Mouse (Mus musculus) liver, embryonic 13.5 days (tissue): ENCODE results near the gene Antxr1. TPM values are rescaled to one million over a fixed set of nuclear protein-coding genes. Genes with fewer than 3 reads are reported as not detected.

Source experiments
- ATAC-seq: fragments of 200-750 bp; cut with Nextera tagmentation; 2 replicates; pipeline ENCODE4 v1.8.0; 2017; ENCODE audit warnings: low read depth, mild to moderate bottlenecking, moderate number of reproducible peaks, moderate library complexity
- DNase-seq: peaks from one replicate; pipeline ENCODE4 v3.0.0; 2022
- H3K27ac ChIP-seq: fragments of 300-500 bp; sonication (generic); 2 replicates; pipeline ENCODE4 v1.5.1; 2015; ENCODE audit warnings: moderate library complexity, mild to moderate bottlenecking, inconsistent platforms
- H3K27me3 ChIP-seq: fragments of 300-500 bp; sonication (generic); 2 replicates; pipeline ENCODE4 v1.6.1; 2015; ENCODE audit warnings: mild to moderate bottlenecking, inconsistent platforms
- H3K36me3 ChIP-seq: fragments of 300-500 bp; sonication (generic); 2 replicates; pipeline ENCODE4 v1.6.1; 2015; ENCODE audit warnings: mild to moderate bottlenecking, inconsistent platforms
- H3K4me1 ChIP-seq: fragments of 300-500 bp; sonication (generic); replicated peaks from 2 replicates; pipeline ENCODE4 v1.6.1; 2015; ENCODE audit warnings: inconsistent platforms
- H3K4me2 ChIP-seq: fragments of 300-500 bp; sonication (generic); 2 replicates; pipeline ENCODE4 v1.6.1; 2015; ENCODE audit warnings: inconsistent platforms, mild to moderate bottlenecking, moderate library complexity
- H3K4me3 ChIP-seq: fragments of 300-500 bp; sonication (generic); replicated peaks from 2 replicates; pipeline ENCODE4 v1.5.1; 2015; ENCODE audit warnings: mild to moderate bottlenecking, inconsistent platforms
- H3K9ac ChIP-seq: fragments of 300-500 bp; sonication (generic); 2 replicates; pipeline ENCODE4 v1.6.1; 2015; ENCODE audit warnings: mild to moderate bottlenecking, inconsistent platforms
- H3K9me3 ChIP-seq: fragments of 300-500 bp; sonication (generic); replicated peaks from 2 replicates; pipeline ENCODE4 v1.6.1; 2016; ENCODE audit warnings: inconsistent platforms
- WGBS: fragments of 180-500 bp; shearing (Covaris S2); methylation state at CpG from one replicate; pipeline ENCODE4 v1.1.7; 2015; ENCODE audit not compliant: insufficient replicate concordance; 5-methylcytosine and 5-hydroxymethylcytosine counted together
- polyA plus RNA-seq: library from polyadenylated mRNA; unstranded; fragments of >200 nt; fragmentation: Nextera tagmentation; extraction: Ambion mirVana; gene quantifications from 2 replicates; pipeline ENCODE4 v1.2.1, GENCODE M21; 2015

Antxr1 gene
- polyA plus RNA-seq, 1 experiment from 2014 or later, result 0.51 TPM

- WGBS, result 68% methylated on average over 6 of the region's 6 CpGs
- DNase-seq (no peak), ATAC-seq (no peak)
- no peaks in the 10 kb centered on the region for H3K36me3 ChIP-seq
- no peaks in the 10 kb centered on the region for H3K9me3 ChIP-seq
- H3K4me1 ChIP-seq, result no peaks in the 10 kb centered on the region
- H3K27ac ChIP-seq, result no peak overlapping the region
- H3K4me2 ChIP-seq, result no peak overlapping the region
- H3K27me3 ChIP-seq, result no peaks in the 10 kb centered on the region
- H3K4me3 ChIP-seq, result no peak overlapping the region
- H3K9ac ChIP-seq, result no peak overlapping the region
Observed at GRCm38 (mm10) chr6:87287251-87287650, 48.4 kb downstream of the Antxr1 start.

GRCm38 (mm10) chr6:87285365-87285749 lies 50.3 kb downstream of the Antxr1 start:
- H3K27ac ChIP-seq, result no peak overlapping the region
- no peaks in the 10 kb centered on the region for H3K4me1 ChIP-seq
- no peak overlapping the region for H3K4me2 ChIP-seq
- ATAC-seq (no peak), DNase-seq (no peak)
- H3K9me3 ChIP-seq, result no peaks in the 10 kb centered on the region
- WGBS, result 71% methylated on average over 7 of the region's 7 CpGs
- no peaks in the 10 kb centered on the region for H3K27me3 ChIP-seq
- H3K36me3 ChIP-seq, result no peaks in the 10 kb centered on the region
- H3K9ac ChIP-seq, result no peak overlapping the region
- no peak overlapping the region for H3K4me3 ChIP-seq

GRCm38 (mm10) chr6:87284716-87285364 lies 50.8 kb downstream of the Antxr1 start:
- ATAC-seq, result no peak
- H3K4me1 ChIP-seq, result no peaks in the 10 kb centered on the region

GRCm38 (mm10) chr6:87282346-87282781 lies 53.3 kb downstream of the Antxr1 start:
- ATAC-seq (no peak), DNase-seq (no peak)
- no peak overlapping the region for H3K4me2 ChIP-seq
- H3K27ac ChIP-seq, result no peak overlapping the region
- H3K9me3 ChIP-seq, result no peaks in the 10 kb centered on the region
- WGBS, result 51% methylated on average over 8 of the region's 8 CpGs
- peaks cover 6% of the 10 kb centered on the region for H3K4me1 ChIP-seq
- H3K36me3 ChIP-seq, result no peaks in the 10 kb centered on the region
- H3K27me3 ChIP-seq, result no peaks in the 10 kb centered on the region
- no peak overlapping the region for H3K4me3 ChIP-seq
- no peak overlapping the region for H3K9ac ChIP-seq

More at GRCm38 (mm10) chr6:87284716-87285364, 50.8 kb downstream of the Antxr1 start:
- no peak overlapping the region for H3K4me3 ChIP-seq
- 64% methylated on average over 11 of the region's 11 CpGs for WGBS
- DNase-seq, result no peak
- H3K4me2 ChIP-seq, result no peak overlapping the region
- no peaks in the 10 kb centered on the region for H3K9me3 ChIP-seq
- no peak overlapping the region for H3K27ac ChIP-seq
- no peaks in the 10 kb centered on the region for H3K27me3 ChIP-seq
- no peaks in the 10 kb centered on the region for H3K36me3 ChIP-seq
- no peak overlapping the region for H3K9ac ChIP-seq

- ATAC-seq (no peak), DNase-seq (no peak)
- Histone ChIP-seq H3K4me1 (peaks cover 12% of the 10 kb centered on the region), H3K4me2 (no peak overlapping the region), H3K9me3 (no peaks in the 10 kb centered on the region), H3K36me3 (no peaks in the 10 kb centered on the region), H3K4me3 (no peak overlapping the region), H3K27ac (no peak overlapping the region), H3K27me3 (no peaks in the 10 kb centered on the region), H3K9ac (no peak overlapping the region)
- 72% methylated on average over 4 of the region's 4 CpGs for WGBS
Observed at GRCm38 (mm10) chr6:87281771-87282170, 53.9 kb downstream of the Antxr1 start.

GRCm38 (mm10) chr6:87278151-87278550 lies 57.5 kb downstream of the Antxr1 start:
- Histone ChIP-seq H3K4me1 (peaks cover 13% of the 10 kb centered on the region), H3K4me3 (no peak overlapping the region), H3K27me3 (no peaks in the 10 kb centered on the region), H3K36me3 (no peaks in the 10 kb centered on the region), H3K9me3 (peaks cover 6% of the 10 kb centered on the region; the same call in 1 of the 2 replicates), H3K4me2 (no peak overlapping the region), H3K27ac (no peak overlapping the region), H3K9ac (no peak overlapping the region)
- DNase-seq (no peak), ATAC-seq (no peak)
- 51% methylated on average over 5 of the region's 5 CpGs for WGBS

- Histone ChIP-seq H3K4me3 (no peak overlapping the region), H3K36me3 (no peaks in the 10 kb centered on the region), H3K27me3 (no peaks in the 10 kb centered on the region), H3K4me1 (peaks cover 13% of the 10 kb centered on the region), H3K9me3 (peaks cover 6% of the 10 kb centered on the region; the same call in 1 of the 2 replicates), H3K27ac (no peak overlapping the region), H3K4me2 (no peak overlapping the region), H3K9ac (no peak overlapping the region)
- no peak for ATAC-seq
- DNase-seq, result no peak
- 37% methylated on average over 3 of the region's 3 CpGs for WGBS
Observed at GRCm38 (mm10) chr6:87277527-87277926, 58.1 kb downstream of the Antxr1 start.

- H3K4me3 ChIP-seq, result no peak overlapping the region
- no peak for DNase-seq
- H3K4me2 ChIP-seq, result no peak overlapping the region
- no peaks in the 10 kb centered on the region for H3K27me3 ChIP-seq
- no peaks in the 10 kb centered on the region for H3K36me3 ChIP-seq
- no peak overlapping the region for H3K9ac ChIP-seq
- H3K9me3 ChIP-seq, result peaks cover 6% of the 10 kb centered on the region; the same call in 1 of the 2 replicates
- H3K4me1 ChIP-seq, result peaks cover 13% of the 10 kb centered on the region
- WGBS, result 76% methylated on average over 7 of the region's 7 CpGs
- H3K27ac ChIP-seq, result no peak overlapping the region
- ATAC-seq, result no peak
Observed at GRCm38 (mm10) chr6:87276941-87277340, 58.7 kb downstream of the Antxr1 start.

GRCm38 (mm10) chr6:87274779-87275178 lies 60.8 kb downstream of the Antxr1 start:
- H3K27ac ChIP-seq, result no peak overlapping the region
- peaks cover 6% of the 10 kb centered on the region; the same call in 1 of the 2 replicates for H3K9me3 ChIP-seq
- peaks cover 13% of the 10 kb centered on the region for H3K4me1 ChIP-seq
- DNase-seq (no peak), ATAC-seq (no peak)
- H3K9ac ChIP-seq, result no peak overlapping the region
- 83% methylated on average over 5 of the region's 5 CpGs for WGBS
- H3K4me3 ChIP-seq, result no peak overlapping the region
- no peak overlapping the region for H3K4me2 ChIP-seq
- H3K36me3 ChIP-seq, result no peaks in the 10 kb centered on the region
- no peaks in the 10 kb centered on the region for H3K27me3 ChIP-seq

- no peak for DNase-seq
- H3K4me2 ChIP-seq, result no peak overlapping the region
- no peak overlapping the region for H3K9ac ChIP-seq
- peaks cover 13% of the 10 kb centered on the region for H3K4me1 ChIP-seq
- no peak overlapping the region for H3K4me3 ChIP-seq
- 49% methylated on average over 3 of the region's 3 CpGs for WGBS
- H3K9me3 ChIP-seq, result peaks cover 6% of the 10 kb centered on the region; the same call in 1 of the 2 replicates
- H3K36me3 ChIP-seq, result no peaks in the 10 kb centered on the region
- 0 out of 2 replicates have a peak, but pooled peaks cover 2% of the 10 kb centered on the region for H3K27me3 ChIP-seq
- ATAC-seq, result no peak
- H3K27ac ChIP-seq, result no peak overlapping the region
Observed at GRCm38 (mm10) chr6:87273791-87274190, 61.8 kb downstream of the Antxr1 start.

GRCm38 (mm10) chr6:87273141-87273540 lies 62.5 kb downstream of the Antxr1 start:
- DNase-seq (no peak), ATAC-seq (no peak)
- Histone ChIP-seq H3K27me3 (0 out of 2 replicates have a peak, but pooled peaks cover 4% of the 10 kb centered on the region), H3K9me3 (peaks cover 6% of the 10 kb centered on the region; the same call in 1 of the 2 replicates), H3K4me3 (no peak overlapping the region), H3K36me3 (no peaks in the 10 kb centered on the region), H3K4me1 (peaks cover 13% of the 10 kb centered on the region), H3K9ac (no peak overlapping the region), H3K4me2 (no peak overlapping the region), H3K27ac (no peak overlapping the region)
- 61% methylated on average over 4 of the region's 4 CpGs for whole genome bisulfite sequencing

- Histone ChIP-seq H3K4me2 (no peak overlapping the region), H3K4me3 (no peak overlapping the region), H3K27ac (no peak overlapping the region), H3K4me1 (peaks cover 5% of the 10 kb centered on the region), H3K36me3 (no peaks in the 10 kb centered on the region), H3K27me3 (0 out of 2 replicates have a peak, but pooled peaks cover 4% of the 10 kb centered on the region), H3K9ac (no peak overlapping the region), H3K9me3 (peaks cover 6% of the 10 kb centered on the region; the same call in 1 of the 2 replicates)
- WGBS, result 47% methylated on average over 2 of the region's 2 CpGs
- no peak for ATAC-seq
- no peak for DNase-seq
Observed at GRCm38 (mm10) chr6:87272202-87272601, 63.4 kb downstream of the Antxr1 start.
